Mouse (Mus musculus) C2C12 (cell line): ENCODE results near the gene Flnc. TPM values are rescaled to one million over a fixed set of nuclear protein-coding genes. Genes with fewer than 3 reads are reported as not detected.
"Not testable (repeated sequence)": the region's sequence is repeated elsewhere in the genome, so short reads cannot be mapped to it uniquely, and the experiment has no call there.

Experiments
- H3K27me3 ChIP-seq: one replicate; pipeline ENCODE4 v1.6.1; 2011; ENCODE audit not compliant: control insufficient read depth, insufficient read depth, insufficient read length
- H3K36me3 ChIP-seq: one replicate; pipeline ENCODE4 v1.6.1; 2011; ENCODE audit not compliant: control insufficient read depth, insufficient read depth
- H3K4me3 ChIP-seq: one replicate; pipeline ENCODE4 v1.5.1; 2011; ENCODE audit warnings: mild to moderate bottlenecking, control low read depth; ENCODE audit not compliant: poor library complexity, insufficient read depth, severe bottlenecking
- H3K79me2 ChIP-seq: one replicate; pipeline ENCODE4 v1.6.1; 2011; ENCODE audit not compliant: control insufficient read depth, insufficient read depth
- H3K79me3 ChIP-seq: one replicate; pipeline ENCODE4 v1.6.1; 2011; ENCODE audit warnings: low read depth, control low read depth
- H3ac ChIP-seq: one replicate; pipeline ENCODE3; 2011; ENCODE audit warnings: low read depth; ENCODE audit not compliant: control insufficient read depth, insufficient read length
- CEBPB ChIP-seq: IDR thresholded peaks from one replicate; pipeline ENCODE4 v1.6.1; 2011; ENCODE audit warnings: low read depth, mild to moderate bottlenecking, control low read depth, moderate library complexity
- CTCF ChIP-seq: IDR thresholded peaks from one replicate; pipeline ENCODE4 v1.5.1; 2011; ENCODE audit not compliant: control insufficient read depth, insufficient read depth, insufficient read length
- FOSL1 ChIP-seq: IDR thresholded peaks from one replicate; pipeline ENCODE4 v1.8.0; 2011; ENCODE audit warnings: mild to moderate bottlenecking, low read length; ENCODE audit not compliant: poor library complexity, insufficient read depth, severe bottlenecking
- MAX ChIP-seq: IDR thresholded peaks from one replicate; pipeline ENCODE4 v1.6.1; 2011; ENCODE audit warnings: mild to moderate bottlenecking, control low read depth
- MYOD1 ChIP-seq: IDR thresholded peaks from one replicate; pipeline ENCODE4 v1.6.1; 2011; ENCODE audit warnings: low read depth; ENCODE audit not compliant: control insufficient read depth, insufficient read length
- MYOG ChIP-seq: IDR thresholded peaks from one replicate; pipeline ENCODE4 v1.6.1; 2011; ENCODE audit not compliant: control insufficient read depth, insufficient read length; ENCODE audit errors: extremely low read depth
- USF1 ChIP-seq: IDR thresholded peaks from one replicate; pipeline ENCODE4 v1.6.1; 2011; ENCODE audit warnings: low read depth, mild to moderate bottlenecking, control low read depth, moderate library complexity
- long read RNA-seq, 2 experiments: library from polyadenylated mRNA; unstranded; transcript quantifications; one replicate each; pipeline ENCODE4 v2.0.0; 2019 to 2020
- polyA plus RNA-seq: library from polyadenylated mRNA; unstranded; fragments of >200 nt; fragmentation: generic; extraction: Trizol; gene quantifications from one replicate; pipeline ENCODE4 v1.2.1, GENCODE M21; 2012; ENCODE audit warnings: missing spikeins

The Flnc gene
- polyA plus RNA-seq, result 51.0 TPM
- long read RNA-seq, experiment 1, partial matches to known transcripts, result 17 of 19 reads
- long read RNA-seq, experiment 1, other reads (novel, unspliced or antisense), result 2 of 19 reads
- long read RNA-seq, experiment 2, full-length matches to known transcripts, result 4 of 29 reads
- long read RNA-seq, experiment 2, partial matches to known transcripts, result 23 of 29 reads
- long read RNA-seq, experiment 2, other reads (novel, unspliced or antisense), result 2 of 29 reads

- TF ChIP-seq CTCF (no peak), USF1 (no peak), MYOG (no peak), MYOD1 (no peak), MAX (no peak)
- Histone ChIP-seq H3K79me2 (peaks cover 47% of the 10 kb centered on the region), H3K4me3 (peak within 1 kb of the TSS; percentile 64), H3K79me3 (peaks cover 22% of the 10 kb centered on the region), H3ac (peak within 1 kb of the TSS; percentile 77), H3K36me3 (peaks cover 11% of the 10 kb centered on the region), H3K27me3 (no peaks in the 10 kb centered on the region)
Observed at GRCm38 (mm10) chr6:29433038-29433803, at the start of gene Flnc. Gene Flnc (plus strand): TSS chr6:29433256.

DNA sequence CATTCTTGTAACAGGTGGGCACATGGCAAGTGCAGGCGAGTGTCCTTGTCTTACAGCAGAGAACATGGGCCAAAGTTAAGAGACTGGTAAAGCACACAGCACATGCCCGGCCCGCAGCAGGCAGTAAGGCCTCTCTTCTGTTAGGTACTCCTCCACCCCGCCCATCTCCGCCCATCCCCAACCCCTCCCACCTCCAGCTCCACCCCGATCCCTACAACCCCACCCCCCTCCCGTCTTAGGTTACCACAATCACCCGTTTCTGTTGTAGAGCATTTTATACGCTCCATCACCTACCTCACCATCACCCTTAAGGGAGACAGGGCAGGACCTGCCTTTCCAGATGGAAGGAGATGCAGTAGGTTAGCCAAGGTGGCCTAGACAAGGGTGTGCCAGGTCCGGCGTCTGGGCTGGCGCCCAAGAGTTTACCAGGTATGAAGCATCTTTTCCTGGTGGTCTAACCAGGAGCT lies 45.0 kb upstream of the Flnc start, which contains the start of gene Opn1sw:
Opn1sw (minus strand) TSS at position 417 of the 467 bp plus-strand sequence.
- H3K36me3 ChIP-seq, result no peaks in the 10 kb centered on the region
- H3K27me3 ChIP-seq, result no peaks in the 10 kb centered on the region
- H3K4me3 ChIP-seq, result peak within 1 kb of the TSS; percentile 39
- H3K79me2 ChIP-seq, result no peaks in the 10 kb centered on the region
- TF ChIP-seq USF1 (no peak), MYOD1 (no peak), CEBPB (no peak), CTCF (no peak), MAX (no peak)
- peak within 1 kb of the TSS; percentile 65 for H3ac ChIP-seq
- no peaks in the 10 kb centered on the region for H3K79me3 ChIP-seq

GRCm38 (mm10) chr6:29388606-29389080 lies 44.4 kb upstream of the Flnc start:
- no peak overlapping the region for H3ac ChIP-seq
- H3K36me3 ChIP-seq, result no peaks in the 10 kb centered on the region
- peak overlapping the region; percentile 39 for H3K4me3 ChIP-seq
- no peaks in the 10 kb centered on the region for H3K27me3 ChIP-seq
- no peaks in the 10 kb centered on the region for H3K79me3 ChIP-seq
- no peaks in the 10 kb centered on the region for H3K79me2 ChIP-seq
- TF ChIP-seq USF1 (no peak), MAX (peak; percentile 23)

DNA sequence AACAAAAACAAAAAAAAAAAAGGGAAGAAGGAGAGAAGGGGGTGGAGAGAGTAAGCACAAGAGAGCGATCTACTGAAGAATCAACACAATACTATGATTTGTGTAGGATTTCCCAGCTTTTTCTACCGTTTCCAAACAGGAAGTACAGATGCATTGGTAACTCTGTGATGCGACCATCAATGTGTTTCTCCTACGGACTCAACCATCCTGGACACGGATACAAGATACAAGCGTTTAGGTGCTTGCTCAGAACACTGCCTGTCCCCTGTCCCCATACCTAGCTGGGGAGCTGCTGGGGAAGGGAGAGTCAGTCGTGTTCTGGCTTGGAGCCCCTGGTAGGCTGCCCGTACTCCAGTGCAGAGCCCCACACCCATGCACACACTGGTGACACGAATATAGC lies 43.6 kb upstream of the Flnc start:
- Histone ChIP-seq H3K4me3 (no peak overlapping the region), H3K36me3 (no peaks in the 10 kb centered on the region), H3K27me3 (peaks cover 3% of the 10 kb centered on the region), H3K79me3 (no peaks in the 10 kb centered on the region), H3ac (no peak overlapping the region), H3K79me2 (no peaks in the 10 kb centered on the region)
- TF ChIP-seq CTCF (no peak), MAX (no peak), FOSL1 (no peak), CEBPB (no peak), USF1 (no peak), MYOD1 (no peak), MYOG (no peak)

DNA sequence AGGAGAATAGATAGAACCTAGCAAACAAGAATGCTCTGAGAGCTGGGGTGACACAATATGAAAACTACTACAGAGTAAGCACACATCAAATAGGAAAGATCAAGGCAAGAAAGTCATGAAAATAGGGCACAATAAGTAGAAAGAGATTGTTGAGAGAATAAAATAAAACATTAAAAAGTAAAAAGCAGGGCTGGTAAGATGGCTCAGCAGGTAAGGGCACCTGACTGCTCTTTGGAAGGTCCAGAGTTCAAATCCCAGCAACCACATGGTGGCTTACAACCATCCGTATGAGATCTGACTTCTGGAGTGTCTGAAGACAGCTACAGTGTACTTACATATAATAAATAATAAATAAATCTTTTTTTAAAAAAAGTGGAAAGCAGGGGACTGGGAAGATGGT lies 42.6 kb upstream of the Flnc start:
- H3K27me3 ChIP-seq, H3K79me3 ChIP-seq, H3K79me2 ChIP-seq, H3K4me3 ChIP-seq, H3ac ChIP-seq, H3K36me3 ChIP-seq: not testable (repeated sequence)

DNA sequence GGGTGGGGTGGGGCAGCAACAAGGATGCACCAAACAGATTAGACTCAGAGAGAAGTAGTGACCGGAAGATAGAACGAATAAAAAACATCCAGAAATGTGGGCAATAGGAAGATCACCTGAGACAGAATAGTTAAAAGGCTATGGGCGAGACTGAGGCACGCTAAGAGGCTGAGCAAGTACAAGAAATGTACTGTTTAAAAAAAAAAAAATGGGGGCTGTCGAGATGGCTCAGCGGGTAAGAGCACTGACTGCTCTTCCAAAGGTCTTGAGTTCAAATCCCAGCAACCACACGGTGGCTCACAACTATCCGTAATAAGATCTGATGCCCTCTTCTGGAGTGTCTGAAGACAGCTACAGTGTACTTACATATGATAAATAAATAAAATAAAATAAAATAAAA lies 41.8 kb upstream of the Flnc start:
- not testable (repeated sequence) for H3K4me3 ChIP-seq, H3K79me2 ChIP-seq, H3K27me3 ChIP-seq, H3K36me3 ChIP-seq, H3ac ChIP-seq, H3K79me3 ChIP-seq
